Mouse (Mus musculus): ENCODE results near the gene Cdk2. TPM values are rescaled to one million over a fixed set of nuclear protein-coding genes. Genes with fewer than 3 reads are reported as not detected.

Gene Cdk2
- polyA plus RNA-seq, 2 experiments, result 106 to 132 TPM

DNA sequence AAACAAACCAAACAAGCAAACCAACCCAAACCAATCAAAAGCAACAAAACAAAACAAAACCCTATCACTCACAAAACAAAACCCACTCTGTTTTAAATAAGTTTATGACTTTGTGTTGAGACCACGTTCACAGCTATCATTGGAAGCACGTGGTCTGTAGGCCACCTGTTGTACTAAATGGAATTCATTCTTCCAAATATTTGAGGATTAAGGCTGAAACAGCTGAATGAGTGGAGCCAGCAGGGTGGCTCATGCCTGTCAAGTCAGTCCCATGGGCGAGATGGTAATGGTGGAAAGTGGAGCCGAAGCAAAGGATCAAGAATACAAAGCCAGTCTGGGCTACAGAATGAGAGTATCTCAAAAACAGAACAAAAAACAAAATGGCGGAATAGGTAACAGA lies 4.1 kb downstream of the Cdk2 start:
- ATAC-seq (ENCODE audit: low FRiP score, low read depth) (no peak), DNase-seq (ENCODE audit: low spot score) (peak; percentile 44)
- Histone ChIP-seq H3K4me1 (ENCODE audit: control insufficient read depth, insufficient read depth, low read length) (peaks cover 10% of the 10 kb centered on the region), H3K36me3 (ENCODE audit: control insufficient read depth, insufficient read depth, low read length) (peaks cover 56% of the 10 kb centered on the region), H3K4me2 (replicated peaks; ENCODE audit: low read depth, low read length, severe bottlenecking) (no peak overlapping the region), H3K9ac (ENCODE audit: low read depth, low read length, severe bottlenecking) (no peak overlapping the region), H3K27ac (replicated peaks; ENCODE audit: low read depth, low read length) (no peak overlapping the region), H3K9me3 (ENCODE audit: control insufficient read depth, low read length) (no peaks in the 10 kb centered on the region), H3K4me3 (replicated peaks; ENCODE audit: low read length) (no peak overlapping the region), H3K27me3 (ENCODE audit: control insufficient read depth, insufficient read depth, low read length) (no peaks in the 10 kb centered on the region)
- WGBS, result 89% methylated on average over 5 of the region's 5 CpGs
- no peak for TF ChIP-seq POLR2A (IDR thresholded peaks at IDR 0.05; ENCODE audit: borderline replicate concordance, extremely low read depth, insufficient read depth, insufficient read length)

DNA sequence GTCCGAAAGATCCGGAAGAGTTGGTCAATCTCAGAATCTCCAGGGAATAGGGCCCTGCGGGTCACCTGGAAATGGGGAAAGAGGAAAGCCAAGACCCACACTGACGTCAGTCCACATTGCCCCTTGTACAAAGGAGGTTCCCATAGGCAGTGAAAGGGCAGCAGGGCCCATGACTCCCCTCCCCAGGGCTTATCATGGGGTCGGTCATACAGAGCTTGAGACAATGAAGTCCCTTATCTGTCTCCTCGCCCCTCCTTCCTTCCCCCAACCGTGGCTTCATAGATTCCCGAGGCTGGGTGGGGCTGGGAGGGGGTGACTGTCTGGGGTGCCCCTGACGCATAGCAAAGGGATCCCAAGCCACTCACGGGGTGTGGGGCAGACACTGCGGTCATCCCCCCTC lies 5.2 kb downstream of the Cdk2 start:
- Histone ChIP-seq H3K9me3 (ENCODE audit: control insufficient read depth, low read length) (no peaks in the 10 kb centered on the region), H3K36me3 (ENCODE audit: control insufficient read depth, insufficient read depth, low read length) (peaks cover 56% of the 10 kb centered on the region), H3K4me1 (ENCODE audit: control insufficient read depth, insufficient read depth, low read length) (peaks cover 15% of the 10 kb centered on the region), H3K27me3 (ENCODE audit: control insufficient read depth, insufficient read depth, low read length) (no peaks in the 10 kb centered on the region), H3K4me2 (replicated peaks; ENCODE audit: low read depth, low read length, severe bottlenecking) (no peak overlapping the region), H3K27ac (replicated peaks; ENCODE audit: low read depth, low read length) (no peak overlapping the region), H3K4me3 (replicated peaks; ENCODE audit: low read length) (no peak overlapping the region), H3K9ac (ENCODE audit: low read depth, low read length, severe bottlenecking) (no peak overlapping the region)
- ATAC-seq (ENCODE audit: low FRiP score, low read depth), result no peak
- TF ChIP-seq POLR2A (IDR thresholded peaks at IDR 0.05; ENCODE audit: borderline replicate concordance, extremely low read depth, insufficient read depth, insufficient read length), result no peak
- WGBS, result 87% methylated on average over 11 of the region's 11 CpGs
- no peak for DNase-seq (ENCODE audit: low spot score)

- no peaks in the 10 kb centered on the region for H3K27me3 ChIP-seq (ENCODE audit: control insufficient read depth, insufficient read depth, low read length)
- 85% methylated on average over 5 of the region's 5 CpGs for WGBS
- H3K9me3 ChIP-seq (ENCODE audit: control insufficient read depth, low read length), result no peaks in the 10 kb centered on the region
- H3K4me1 ChIP-seq (ENCODE audit: control insufficient read depth, insufficient read depth, low read length), result peaks cover 15% of the 10 kb centered on the region
- ATAC-seq (ENCODE audit: low FRiP score, low read depth) (no peak), DNase-seq (ENCODE audit: low spot score) (no peak)
- no peak for TF ChIP-seq POLR2A (IDR thresholded peaks at IDR 0.05; ENCODE audit: borderline replicate concordance, extremely low read depth, insufficient read depth, insufficient read length)
- H3K4me3 ChIP-seq (replicated peaks; ENCODE audit: low read length), result no peak overlapping the region
- no peak overlapping the region for H3K4me2 ChIP-seq (replicated peaks; ENCODE audit: low read depth, low read length, severe bottlenecking)
- H3K36me3 ChIP-seq (ENCODE audit: control insufficient read depth, insufficient read depth, low read length), result peaks cover 56% of the 10 kb centered on the region
- H3K27ac ChIP-seq (replicated peaks; ENCODE audit: low read depth, low read length), result no peak overlapping the region
- H3K9ac ChIP-seq (ENCODE audit: low read depth, low read length, severe bottlenecking), result no peak overlapping the region
These were observed 5.8 kb downstream of the Cdk2 start for GRCm38 (mm10) chr10:128699006-128699405.

- Histone ChIP-seq H3K9me3 (ENCODE audit: control insufficient read depth, low read length) (no peaks in the 10 kb centered on the region), H3K4me3 (replicated peaks; ENCODE audit: low read length) (peak overlapping the region; percentile 87; the same call in 1 of the 2 replicates), H3K27me3 (ENCODE audit: control insufficient read depth, insufficient read depth, low read length) (no peaks in the 10 kb centered on the region), H3K27ac (replicated peaks; ENCODE audit: low read depth, low read length) (peak overlapping the region; percentile 26; the same call in 1 of the 2 replicates), H3K9ac (ENCODE audit: low read depth, low read length, severe bottlenecking) (no peak overlapping the region), H3K4me2 (replicated peaks; ENCODE audit: low read depth, low read length, severe bottlenecking) (peak overlapping the region; percentile 56), H3K4me1 (ENCODE audit: control insufficient read depth, insufficient read depth, low read length) (peaks cover 8% of the 10 kb centered on the region; the same call in 1 of the 2 replicates), H3K36me3 (ENCODE audit: control insufficient read depth, insufficient read depth, low read length) (peaks cover 43% of the 10 kb centered on the region)
- WGBS, result 83% methylated on average over 6 of the region's 6 CpGs
- ATAC-seq (ENCODE audit: low FRiP score, low read depth) (no peak), DNase-seq (ENCODE audit: low spot score) (no peak)
- no peak for TF ChIP-seq POLR2A (IDR thresholded peaks at IDR 0.05; ENCODE audit: borderline replicate concordance, extremely low read depth, insufficient read depth, insufficient read length)
These were observed 7.6 kb downstream of the Cdk2 start for GRCm38 (mm10) chr10:128697072-128697725.

GRCm38 (mm10) chr10:128695992-128696807 lies 8.6 kb downstream of the Cdk2 start, which contains the start of gene Rab5b:
Gene Rab5b (minus strand): TSS chr10:128696264.
- peak; percentile 95 for ATAC-seq (ENCODE audit: low FRiP score, low read depth)
- Histone ChIP-seq H3K27ac (replicated peaks; ENCODE audit: low read depth, low read length) (peak within 1 kb of the TSS; percentile 97), H3K4me2 (replicated peaks; ENCODE audit: low read depth, low read length, severe bottlenecking) (peak within 1 kb of the TSS; percentile 60), H3K27me3 (ENCODE audit: control insufficient read depth, insufficient read depth, low read length) (no peaks in the 10 kb centered on the region), H3K36me3 (ENCODE audit: control insufficient read depth, insufficient read depth, low read length) (peaks cover 35% of the 10 kb centered on the region), H3K9me3 (ENCODE audit: control insufficient read depth, low read length) (no peaks in the 10 kb centered on the region), H3K4me3 (replicated peaks; ENCODE audit: low read length) (peak within 1 kb of the TSS; percentile 87), H3K9ac (ENCODE audit: low read depth, low read length, severe bottlenecking) (peak within 1 kb of the TSS; percentile 95), H3K4me1 (ENCODE audit: control insufficient read depth, insufficient read depth, low read length) (peaks cover 8% of the 10 kb centered on the region; the same call in 1 of the 2 replicates)
- under 1% methylated on average over 38 of the region's 40 CpGs for WGBS
- DNase-seq (ENCODE audit: low spot score), result peak; percentile 100
- peak; percentile 93; the same call in 1 of the 2 replicates for TF ChIP-seq POLR2A (IDR thresholded peaks at IDR 0.05; ENCODE audit: borderline replicate concordance, extremely low read depth, insufficient read depth, insufficient read length)

All from limb, embryonic 14.5 days (tissue).